In the genomic region with DNA sequence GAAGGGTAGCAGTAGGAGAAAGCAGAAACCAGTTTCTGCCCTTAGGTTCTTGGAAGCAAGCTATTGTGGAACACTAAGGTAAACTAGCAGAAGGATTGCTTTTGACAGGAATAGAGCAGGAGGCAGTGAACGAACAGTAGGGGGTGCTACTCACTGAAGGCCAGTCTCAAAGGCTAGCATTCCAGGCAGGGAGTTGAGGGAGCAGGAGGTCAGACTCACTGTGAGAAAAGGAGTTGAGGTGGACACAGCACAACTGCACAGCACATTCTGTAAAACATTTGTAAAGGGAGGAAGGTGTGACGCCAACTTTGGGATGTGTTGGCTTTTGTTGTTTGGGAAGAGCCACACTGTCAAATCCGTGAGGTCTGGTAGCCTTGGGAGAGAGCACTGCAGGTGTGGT, we compare ENCODE assay signal across 9 mouse cellular contexts. TPM values are rescaled to one million over a fixed set of nuclear protein-coding genes. Genes with fewer than 3 reads are reported as not detected.
A peak's percentile ranks its signal among the peaks of the same experiment; 100 is the strongest.
DNase-seq lines count a peak whose midpoint lies in the region; ATAC-seq and TF ChIP-seq lines count a peak whose summit lies in the region.
"Had no signal": no experiment of that assay in that cellular context is flagged by ENCODE, and none has a peak within 500 bp of the region (broad histone marks: within the 10 kb centered on the region; RNA-seq: fewer than 3 reads in every experiment).

No protein-coding gene starts in this region.

- H3K27me3 ChIP-seq in embryonic facial prominence, embryonic 14.5 days (replicated peaks; ENCODE audit: control insufficient read depth, insufficient read depth, low read length) = no peaks in the 10 kb centered on the region
- H3K27me3 ChIP-seq in hindbrain, embryonic 14.5 days (ENCODE audit: control insufficient read depth, insufficient read depth, low read length) = no peaks in the 10 kb centered on the region
- H3K27me3 ChIP-seq in liver, embryonic 16.5 days (ENCODE audit: control insufficient read depth, insufficient read depth, low read depth, low read length) = no peaks in the 10 kb centered on the region
- no peaks in the 10 kb centered on the region for H3K27me3 ChIP-seq in stomach, postnatal 0 days (ENCODE audit: control insufficient read depth, insufficient read depth, low read length)
- H3K27me3 ChIP-seq: hindbrain, embryonic 15.5 days had no signal

- H3K4me2 ChIP-seq in embryonic facial prominence, embryonic 14.5 days (ENCODE audit: low read depth, low read length) = no peak overlapping the region
- H3K4me2 ChIP-seq in hindbrain, embryonic 14.5 days (replicated peaks) = 0 out of 2 replicates have a peak overlapping the region, but pooled peaks have one; percentile 68
- H3K4me2 ChIP-seq in liver, embryonic 16.5 days (ENCODE audit: low read depth, low read length) = 0 out of 2 replicates have a peak overlapping the region, but pooled peaks have one; percentile 16
- H3K4me2 ChIP-seq in stomach, postnatal 0 days (replicated peaks; ENCODE audit: low read depth) = peak overlapping the region; percentile 8; the same call in 1 of the 2 replicates

- peaks cover 5% of the 10 kb centered on the region; the same call in 1 of the 2 replicates for H3K4me1 ChIP-seq in embryonic facial prominence, embryonic 14.5 days (ENCODE audit: control insufficient read depth, insufficient read depth, low read length)
- peaks cover 17% of the 10 kb centered on the region for H3K4me1 ChIP-seq in hindbrain, embryonic 14.5 days (replicated peaks; ENCODE audit: control insufficient read depth, insufficient read depth, low read length)
- H3K4me1 ChIP-seq in liver, embryonic 16.5 days (ENCODE audit: control insufficient read depth, low read depth, low read length) = peaks cover 17% of the 10 kb centered on the region
- H3K4me1 ChIP-seq in stomach, postnatal 0 days (replicated peaks; ENCODE audit: control insufficient read depth, insufficient read depth) = no peaks in the 10 kb centered on the region

- WGBS in embryonic facial prominence, embryonic 14.5 days = 25% methylated on average over 2 of the region's 3 CpGs
- WGBS in hindbrain, embryonic 14.5 days = 32% methylated on average over 3 of the region's 3 CpGs
- WGBS in liver, embryonic 16.5 days (ENCODE audit: insufficient replicate concordance) = 38% methylated on average over 3 of the region's 3 CpGs
- WGBS in stomach, postnatal 0 days = 42% methylated on average over 3 of the region's 3 CpGs

- peak; percentile 67 for DNase-seq in CD4-positive, CD25-positive, alpha-beta regulatory T cell, adult 2 months (ENCODE audit: low read depth, low spot score)
- DNase-seq in 3134 (ENCODE audit: extremely low read depth, insufficient read length, low spot score) = peak; percentile 28
- peak; percentile 70 to 77 for DNase-seq in adrenal gland, postnatal 36 days
- peak; percentile 53 for DNase-seq in embryonic facial prominence, embryonic 14.5 days (ENCODE audit: low spot score)
- DNase-seq in hindbrain, embryonic 14.5 days (ENCODE audit: low spot score) = peak; percentile 40
- DNase-seq in stomach, postnatal 0 days (ENCODE audit: low spot score) = peak; percentile 72

- peak; percentile 91 for TF ChIP-seq CTCF in stomach, postnatal 0 days (IDR thresholded peaks at IDR 0.05; ENCODE audit: low read depth)

- H3K9me3 ChIP-seq in embryonic facial prominence, embryonic 14.5 days (ENCODE audit: control insufficient read depth, low read length) = no peaks in the 10 kb centered on the region
- no peaks in the 10 kb centered on the region for H3K9me3 ChIP-seq in hindbrain, embryonic 14.5 days (ENCODE audit: control insufficient read depth, low read length)
- no peaks in the 10 kb centered on the region for H3K9me3 ChIP-seq in liver, embryonic 16.5 days (replicated peaks; ENCODE audit: control insufficient read depth, low read length)
- no peaks in the 10 kb centered on the region for H3K9me3 ChIP-seq in stomach, postnatal 0 days (ENCODE audit: control insufficient read depth, low read length)
- H3K9me3 ChIP-seq: hindbrain, embryonic 15.5 days had no signal

- no peaks in the 10 kb centered on the region for H3K36me3 ChIP-seq in embryonic facial prominence, embryonic 14.5 days (ENCODE audit: control insufficient read depth, insufficient read depth, low read length)
- H3K36me3 ChIP-seq in hindbrain, embryonic 14.5 days (replicated peaks; ENCODE audit: control insufficient read depth, insufficient read depth) = 0 out of 2 replicates have a peak, but pooled peaks cover 3% of the 10 kb centered on the region
- H3K36me3 ChIP-seq in liver, embryonic 16.5 days (ENCODE audit: control insufficient read depth, insufficient read depth) = no peaks in the 10 kb centered on the region
- no peaks in the 10 kb centered on the region for H3K36me3 ChIP-seq in stomach, postnatal 0 days (ENCODE audit: control insufficient read depth, insufficient read depth, low read length)
- H3K36me3 ChIP-seq: hindbrain, embryonic 15.5 days had no signal

- no peak overlapping the region for H3K27ac ChIP-seq in embryonic facial prominence, embryonic 14.5 days (replicated peaks; ENCODE audit: low read depth, low read length)
- H3K27ac ChIP-seq in hindbrain, embryonic 14.5 days = no peak overlapping the region
- H3K27ac ChIP-seq in liver, embryonic 16.5 days (ENCODE audit: low read length) = no peak overlapping the region
- H3K27ac ChIP-seq in stomach, postnatal 0 days (replicated peaks) = no peak overlapping the region
- H3K27ac ChIP-seq: hindbrain, embryonic 15.5 days had no signal

- no peak overlapping the region for H3K4me3 ChIP-seq in embryonic facial prominence, embryonic 14.5 days (ENCODE audit: low read depth, low read length)
- H3K4me3 ChIP-seq in hindbrain, embryonic 14.5 days (replicated peaks; ENCODE audit: low read length) = no peak overlapping the region
- H3K4me3 ChIP-seq in liver, embryonic 16.5 days (ENCODE audit: low read depth, low read length) = no peak overlapping the region
- H3K4me3 ChIP-seq in stomach, postnatal 0 days (ENCODE audit: low read depth, low read length) = no peak overlapping the region
- H3K4me3 ChIP-seq: hindbrain, embryonic 15.5 days had no signal

- no peak overlapping the region for H3K9ac ChIP-seq in embryonic facial prominence, embryonic 14.5 days (ENCODE audit: low read depth, low read length)
- H3K9ac ChIP-seq in hindbrain, embryonic 14.5 days = no peak overlapping the region
- no peak overlapping the region for H3K9ac ChIP-seq in liver, embryonic 16.5 days (ENCODE audit: low read depth, low read length)
- no peak overlapping the region for H3K9ac ChIP-seq in stomach, postnatal 0 days (ENCODE audit: low read length)
- H3K9ac ChIP-seq: hindbrain, embryonic 15.5 days had no signal

- ATAC-seq in CD4-positive, CD25-positive, alpha-beta regulatory T cell, adult 4 months = no peak
- ATAC-seq in embryonic facial prominence, embryonic 14.5 days (ENCODE audit: low read depth) = no peak
- ATAC-seq in hindbrain, embryonic 14.5 days (ENCODE audit: low FRiP score) = no peak
- no peak for ATAC-seq in liver, embryonic 16.5 days (ENCODE audit: low read depth)
- ATAC-seq in stomach, postnatal 0 days (ENCODE audit: low FRiP score, low TSS enrichment) = no peak

- no peak for TF ChIP-seq EP300 in stomach, postnatal 0 days (optimal IDR thresholded peaks at IDR 0.05)

RNA-seq across cellular contexts. Expression of a gene that starts 3.0 kb away (rescaled TPM):
- 10 to 100 TPM; 21.8 to 29.7 TPM for polyA plus RNA-seq in CD4-positive, CD25-positive, alpha-beta regulatory T cell, adult 4 months (2017; shearing (Covaris generic))
- total RNA-seq in adrenal gland, postnatal 36 days (2021) = 100 to 1,000 TPM; 171 to 190 TPM
- polyA plus RNA-seq in embryonic facial prominence, embryonic 14.5 days (2014; fragmentation: Nextera tagmentation; extraction: Ambion mirVana) = 42.4 and 42.9 TPM in 2 replicates
- 58.5 and 65.1 TPM in 2 replicates for polyA plus RNA-seq in hindbrain, embryonic 14.5 days (2014; fragmentation: Nextera tagmentation; extraction: Ambion mirVana)
- 17.9 and 20.1 TPM in 2 replicates for polyA plus RNA-seq in liver, embryonic 16.5 days (2015; fragmentation: Nextera tagmentation; extraction: Ambion mirVana)
- 34.0 and 38.2 TPM in 2 replicates for polyA plus RNA-seq in stomach, postnatal 0 days (2015; fragmentation: Nextera tagmentation; extraction: Ambion mirVana)
